Mouse (Mus musculus): ENCODE results near the gene Zfp982. TPM values are rescaled to one million over a fixed set of nuclear protein-coding genes. Genes with fewer than 3 reads are reported as not detected.
"Not testable (repeated sequence)": the region's sequence is repeated elsewhere in the genome, so short reads cannot be mapped to it uniquely, and the experiment has no call there.

Zfp982 gene
- 0.87 and 1.4 TPM in 2 replicates for polyA plus RNA-seq (2012; rRNA removed)

DNA sequence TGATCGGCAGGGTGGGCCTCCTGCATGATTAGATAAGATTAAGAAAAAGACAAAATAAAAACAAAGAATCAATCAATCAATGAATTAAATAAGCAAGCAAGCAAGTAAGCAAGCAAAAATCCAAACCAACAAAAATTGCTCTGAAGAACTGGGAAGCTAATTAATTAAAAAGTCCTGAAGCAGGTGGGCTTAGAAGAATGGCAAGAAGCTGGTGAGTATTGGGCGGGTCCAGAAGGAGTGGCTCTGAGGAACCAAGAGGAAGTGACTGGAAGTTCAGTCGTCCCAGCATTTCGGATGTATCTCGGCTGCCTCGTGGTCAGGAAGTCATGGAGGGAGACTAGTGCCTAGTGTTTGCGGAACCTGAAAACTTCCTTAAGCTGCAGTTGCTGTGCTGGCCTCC, at the start of gene Zfp982:
Zfp982 (plus strand) TSS at position 301 of the 400 bp plus-strand sequence.
- not testable (repeated sequence) for DNase-seq (ENCODE audit: low read depth)

DNA sequence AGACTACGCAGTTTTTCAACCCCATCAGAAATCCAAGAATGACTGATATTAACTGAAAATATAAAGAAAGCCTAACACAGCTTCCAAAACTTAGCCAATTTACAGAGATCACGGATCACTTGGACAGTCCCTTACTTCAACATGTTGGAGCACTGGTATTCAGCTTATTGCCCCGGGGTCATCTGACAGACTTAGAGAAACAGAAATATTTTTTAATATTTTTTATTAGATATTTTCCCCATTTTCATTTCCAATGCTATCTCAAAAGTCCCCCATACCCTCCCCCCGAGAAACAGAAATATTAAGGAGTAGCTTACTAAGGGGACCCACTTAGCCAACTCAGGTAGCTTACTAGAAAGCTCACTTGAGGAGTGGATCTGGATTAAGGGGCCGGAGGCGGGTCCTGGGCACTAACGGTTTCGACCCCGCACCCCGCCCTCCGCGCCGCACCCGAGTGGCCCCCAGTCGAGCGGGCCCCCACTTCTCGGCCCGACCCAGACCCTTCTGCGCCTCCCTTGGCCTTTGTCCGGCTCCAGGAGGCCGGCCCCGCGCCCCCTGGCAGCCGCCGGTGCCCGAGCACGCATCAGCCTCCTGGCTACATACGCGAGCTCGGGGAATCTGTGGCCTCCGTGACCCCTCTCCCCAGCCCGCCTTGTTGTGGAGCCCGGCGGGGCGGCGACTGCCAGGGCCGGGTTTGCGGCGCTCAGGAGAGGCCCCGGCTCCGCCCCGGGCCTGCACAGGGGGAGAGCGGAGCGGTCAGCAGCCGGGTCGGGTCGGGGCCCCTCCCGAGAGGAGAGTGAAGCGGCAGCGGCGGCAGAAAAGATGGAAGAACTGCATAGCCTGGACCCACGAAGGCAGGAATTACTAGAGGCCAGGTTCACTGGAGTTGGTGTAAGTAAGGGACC, 49.3 kb upstream of the Zfp982 start:
- peak; percentile 71 for DNase-seq (ENCODE audit: low read depth)

DNA sequence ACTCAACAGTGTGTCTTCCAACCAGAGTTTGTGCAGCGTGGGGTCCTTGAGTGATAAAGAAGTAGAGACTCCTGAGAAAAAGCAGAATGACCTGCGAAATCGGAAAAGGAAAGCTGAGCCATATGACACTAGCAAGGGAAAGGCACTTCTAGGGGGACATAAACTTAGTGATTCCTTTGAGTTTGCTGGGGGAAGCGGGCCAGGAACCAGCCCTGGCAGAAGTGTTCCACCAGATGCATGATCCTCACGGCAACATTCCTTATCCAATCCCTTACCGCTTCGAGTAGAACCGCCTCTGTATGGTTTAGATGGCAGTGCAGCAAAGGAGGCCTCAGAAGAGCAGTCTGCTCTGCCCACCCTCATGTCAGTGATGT, 48.7 kb upstream of the Zfp982 start:
- not testable (repeated sequence) for DNase-seq (ENCODE audit: low read depth)

DNA sequence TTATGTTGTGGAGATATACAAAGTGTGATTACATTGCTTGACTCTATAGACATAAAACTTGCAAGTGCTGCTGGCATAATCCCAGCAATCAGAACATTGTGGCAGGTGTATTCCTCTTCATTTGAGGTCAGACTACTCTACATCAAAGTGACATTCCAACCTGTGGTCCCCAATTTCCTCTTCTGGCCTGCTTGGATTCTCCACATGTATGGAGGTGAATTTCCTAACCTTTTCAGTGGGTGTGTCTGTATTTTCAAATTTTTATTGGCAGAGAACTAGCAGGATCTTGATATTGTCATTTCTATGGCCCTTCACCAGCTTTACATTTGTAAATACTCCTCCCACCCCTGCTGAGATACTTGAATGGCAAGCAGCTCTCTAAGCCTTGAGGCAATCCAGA, 46.8 kb upstream of the Zfp982 start:
- DNase-seq (ENCODE audit: low read depth), result not testable (repeated sequence)

DNA sequence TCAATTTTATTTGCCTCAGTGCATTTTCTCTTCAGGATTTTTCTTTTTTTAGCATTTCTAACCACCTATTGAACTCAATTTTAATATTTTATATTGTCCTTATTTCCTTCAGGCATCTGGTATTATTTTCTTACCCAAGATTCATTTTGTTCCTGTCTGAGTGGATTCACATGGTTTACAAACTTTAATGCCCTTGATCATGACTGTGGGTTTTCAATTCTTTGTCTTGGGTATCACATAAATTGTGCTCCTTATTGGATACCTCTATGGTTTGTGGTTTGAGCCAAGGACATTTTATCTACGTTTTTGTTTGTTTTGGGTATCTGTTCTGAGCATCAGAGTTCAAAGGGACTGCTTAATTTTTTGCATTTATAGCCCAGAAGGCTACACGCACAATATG, 43.9 kb upstream of the Zfp982 start:
- TF ChIP-seq POLR2A (IDR thresholded peaks at IDR 0.05; ENCODE audit: borderline replicate concordance, extremely low read depth, insufficient read depth, insufficient read length, poor library complexity, severe bottlenecking) (no peak), CTCF (IDR thresholded peaks at IDR 0.05; ENCODE audit: borderline replicate concordance, extremely low read depth, insufficient read depth, insufficient read length) (no peak)
- no peak for DNase-seq (ENCODE audit: low read depth)

DNA sequence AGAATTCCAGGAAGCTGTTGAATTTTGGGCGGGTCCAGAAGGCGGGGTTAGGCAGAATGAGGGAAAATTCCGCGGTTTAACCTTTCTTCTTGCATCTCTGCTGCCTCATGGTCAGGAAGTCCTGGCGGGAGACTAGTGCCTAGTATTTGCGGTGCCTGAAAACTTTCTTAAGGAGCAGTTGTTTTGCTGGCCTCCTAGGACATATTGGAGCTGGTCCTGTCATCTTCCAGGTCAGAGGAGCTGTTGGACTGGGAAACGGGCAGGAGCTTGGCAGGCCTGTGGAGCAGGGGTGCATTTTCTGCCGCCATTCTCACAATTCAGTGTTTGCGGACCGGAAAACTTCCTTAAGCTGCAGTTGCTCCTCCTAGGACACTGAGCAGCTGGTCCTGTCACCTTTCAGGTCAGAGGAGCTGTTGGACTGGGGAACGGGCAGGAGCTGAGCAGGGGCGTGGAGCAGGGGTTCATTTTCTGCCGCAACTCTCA, 43.1 kb upstream of the Zfp982 start:
- no peak for TF ChIP-seq CTCF (IDR thresholded peaks at IDR 0.05; ENCODE audit: borderline replicate concordance, extremely low read depth, insufficient read depth, insufficient read length)
- no peak for DNase-seq (ENCODE audit: low read depth)

DNA sequence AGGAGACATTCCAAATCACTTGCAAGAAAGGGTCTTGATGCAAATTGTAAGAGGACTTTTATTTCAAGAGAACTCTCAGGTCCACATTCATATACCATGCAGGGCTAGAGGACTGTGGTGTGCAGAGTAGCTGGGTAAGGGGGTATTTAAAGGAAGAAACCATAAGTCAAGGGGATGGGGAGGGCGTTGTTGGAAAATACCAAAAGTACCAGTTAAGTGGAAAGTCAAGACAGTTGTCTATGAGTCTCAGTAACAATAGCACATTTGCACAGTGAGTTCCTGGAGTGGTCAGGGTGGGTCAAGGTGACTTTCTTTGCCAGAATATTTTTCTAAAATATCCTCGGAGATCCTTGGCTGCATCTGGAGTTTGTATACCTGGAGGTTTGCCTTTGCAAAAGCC, 42.2 kb upstream of the Zfp982 start:
- DNase-seq (ENCODE audit: low read depth), result not testable (repeated sequence)

DNA sequence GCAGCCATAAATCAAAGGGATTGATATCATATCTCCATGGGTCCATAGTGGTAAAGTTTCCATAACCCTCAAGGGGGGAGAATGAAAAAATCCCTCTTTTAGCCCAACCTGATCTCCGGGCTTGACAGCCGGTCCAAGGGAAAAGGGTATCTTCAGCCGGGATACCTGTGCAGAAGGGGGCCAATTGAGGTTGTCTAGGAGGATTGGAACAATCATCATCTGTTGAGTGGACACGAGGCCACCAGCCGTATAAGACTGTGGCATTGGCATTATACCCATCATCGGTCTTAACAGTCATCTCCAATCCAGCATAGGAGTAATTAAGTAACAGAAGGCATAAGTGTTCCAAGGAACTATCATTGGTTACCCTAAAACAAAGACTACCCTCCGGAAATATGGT, 25.0 kb upstream of the Zfp982 start:
- not testable (repeated sequence) for DNase-seq (ENCODE audit: low read depth)

DNA sequence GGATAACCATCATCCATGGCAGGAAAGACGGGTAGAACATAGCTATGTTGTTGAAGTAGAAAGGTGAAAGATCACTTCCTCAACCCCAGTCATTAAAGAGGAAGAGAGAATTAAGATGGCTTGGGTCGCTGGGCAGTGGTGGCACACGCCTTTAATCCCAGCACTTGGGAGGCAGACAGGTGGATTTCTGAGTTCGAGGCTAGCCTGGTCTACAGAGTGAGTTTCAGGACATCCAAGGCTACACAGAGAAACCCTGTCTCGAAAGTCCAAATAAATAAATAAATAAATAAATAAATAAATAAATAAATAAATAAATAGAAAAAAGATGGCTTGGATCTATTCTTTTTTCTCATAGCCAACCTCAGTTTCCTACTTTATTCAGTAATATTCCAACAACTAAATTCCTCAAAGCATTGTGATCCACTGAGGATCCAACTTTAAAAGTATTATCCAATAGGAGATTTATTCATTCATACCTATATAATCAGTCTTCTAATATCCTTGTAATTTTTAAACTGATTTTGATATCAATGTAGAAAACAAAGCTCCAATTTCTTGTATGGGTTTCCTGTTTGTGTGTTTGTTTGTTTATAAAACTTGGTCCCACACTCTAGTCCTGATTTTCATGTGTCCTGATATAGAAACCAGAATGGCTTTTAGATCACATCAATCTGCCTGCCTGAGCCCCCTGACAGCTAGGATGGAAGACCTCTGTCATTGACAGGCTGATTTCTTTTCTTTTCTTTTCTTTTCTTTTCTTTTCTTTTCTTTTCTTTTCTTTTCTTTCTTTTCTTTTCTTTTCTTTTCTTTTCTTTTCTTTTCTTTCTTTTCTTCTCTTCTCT, 6.8 kb downstream of the Zfp982 start:
- not testable (repeated sequence) for DNase-seq (ENCODE audit: low read depth)

DNA sequence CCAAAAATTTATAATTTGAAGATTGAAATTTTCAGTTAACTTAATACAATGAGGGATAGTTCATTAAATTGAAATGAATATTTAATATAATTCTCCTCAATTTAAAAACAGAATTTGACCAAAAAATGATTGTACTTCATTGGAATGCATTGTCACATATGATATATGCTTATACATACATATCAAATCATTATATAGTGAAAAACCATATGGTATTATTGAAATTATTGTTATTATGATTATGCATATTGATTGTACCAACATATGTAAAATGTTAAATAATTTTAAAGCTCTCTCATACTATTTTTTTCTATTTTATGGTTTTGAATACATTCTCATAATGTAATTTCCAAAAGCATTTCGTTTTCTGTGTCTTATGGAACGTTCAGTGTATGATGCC, 17.0 kb downstream of the Zfp982 start:
- DNase-seq (ENCODE audit: low read depth), result no peak
- no peak for TF ChIP-seq CTCF (IDR thresholded peaks at IDR 0.05; ENCODE audit: borderline replicate concordance, extremely low read depth, insufficient read depth, insufficient read length)
- TF ChIP-seq POLR2A (IDR thresholded peaks at IDR 0.05; ENCODE audit: borderline replicate concordance, extremely low read depth, insufficient read depth, insufficient read length, poor library complexity, severe bottlenecking), result no peak

DNA sequence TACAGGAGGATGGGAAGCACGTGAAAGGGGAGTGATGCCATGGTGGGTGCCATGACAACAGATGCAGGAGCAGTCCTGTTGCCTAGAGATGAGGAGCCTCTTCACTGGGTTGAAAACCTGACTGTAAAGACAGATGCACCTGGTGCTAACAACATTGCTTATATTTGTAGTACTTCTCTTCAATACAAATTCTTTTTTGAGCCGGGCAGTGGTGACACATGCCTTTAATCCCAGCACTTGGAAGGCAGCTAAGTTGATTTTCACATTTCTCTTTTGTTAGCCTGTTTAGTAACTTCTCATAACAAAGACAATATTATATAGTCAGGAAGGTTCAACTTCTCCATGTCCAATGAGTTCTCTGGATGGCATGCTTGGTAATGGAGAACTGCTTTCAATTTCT, 26.8 kb downstream of the Zfp982 start:
- no peak for DNase-seq (ENCODE audit: low read depth)
- no peak for TF ChIP-seq CTCF (IDR thresholded peaks at IDR 0.05; ENCODE audit: borderline replicate concordance, extremely low read depth, insufficient read depth, insufficient read length)
- TF ChIP-seq POLR2A (IDR thresholded peaks at IDR 0.05; ENCODE audit: borderline replicate concordance, extremely low read depth, insufficient read depth, insufficient read length, poor library complexity, severe bottlenecking), result no peak

DNA sequence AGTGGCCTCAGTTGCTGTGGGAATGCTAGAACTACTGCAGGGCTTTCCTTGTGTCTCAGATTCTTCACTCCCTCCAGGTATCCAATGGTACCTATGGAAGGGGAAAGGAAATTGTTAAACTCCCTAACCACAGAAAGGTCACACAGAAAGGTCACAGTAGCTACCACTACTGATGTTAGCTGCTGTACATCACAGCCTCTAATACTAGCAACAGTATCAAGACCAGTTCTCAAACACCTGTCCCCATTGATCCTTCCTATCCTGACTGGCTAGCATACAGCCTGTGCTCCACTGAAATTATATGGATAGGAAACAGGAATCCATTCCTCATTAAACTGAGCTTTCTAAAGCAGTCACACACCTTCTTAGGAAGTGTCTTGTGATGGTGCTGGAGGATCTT, 27.9 kb downstream of the Zfp982 start:
- no peak for DNase-seq (ENCODE audit: low read depth)
- TF ChIP-seq CTCF (IDR thresholded peaks at IDR 0.05; ENCODE audit: borderline replicate concordance, extremely low read depth, insufficient read depth, insufficient read length), result no peak
- TF ChIP-seq POLR2A (IDR thresholded peaks at IDR 0.05; ENCODE audit: borderline replicate concordance, extremely low read depth, insufficient read depth, insufficient read length, poor library complexity, severe bottlenecking), result no peak

DNA sequence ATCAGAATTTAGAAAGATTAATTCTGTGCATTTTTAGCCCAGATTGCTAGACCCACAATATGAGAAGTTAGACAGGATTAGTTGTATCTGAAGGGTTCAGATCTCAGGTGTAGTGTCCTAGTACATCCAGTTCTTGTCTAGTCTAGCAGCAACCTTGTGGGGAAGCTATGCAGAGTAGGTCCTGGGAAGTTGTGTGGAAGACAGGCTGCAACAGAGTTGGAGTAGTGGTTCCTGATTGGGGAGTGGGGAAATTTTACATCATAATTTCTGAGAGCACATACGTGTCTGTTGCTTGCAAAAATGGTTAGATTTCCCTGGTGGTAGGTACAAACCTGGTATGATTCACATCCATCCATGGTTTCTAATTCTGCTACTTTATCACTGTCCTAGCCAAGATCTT, 32.9 kb downstream of the Zfp982 start:
- no peak for TF ChIP-seq CTCF (IDR thresholded peaks at IDR 0.05; ENCODE audit: borderline replicate concordance, extremely low read depth, insufficient read depth, insufficient read length)
- no peak for TF ChIP-seq POLR2A (IDR thresholded peaks at IDR 0.05; ENCODE audit: borderline replicate concordance, extremely low read depth, insufficient read depth, insufficient read length, poor library complexity, severe bottlenecking)
- no peak for DNase-seq (ENCODE audit: low read depth)
